24 mouse cellular contexts compared by ENCODE assay signal in the genomic region with DNA sequence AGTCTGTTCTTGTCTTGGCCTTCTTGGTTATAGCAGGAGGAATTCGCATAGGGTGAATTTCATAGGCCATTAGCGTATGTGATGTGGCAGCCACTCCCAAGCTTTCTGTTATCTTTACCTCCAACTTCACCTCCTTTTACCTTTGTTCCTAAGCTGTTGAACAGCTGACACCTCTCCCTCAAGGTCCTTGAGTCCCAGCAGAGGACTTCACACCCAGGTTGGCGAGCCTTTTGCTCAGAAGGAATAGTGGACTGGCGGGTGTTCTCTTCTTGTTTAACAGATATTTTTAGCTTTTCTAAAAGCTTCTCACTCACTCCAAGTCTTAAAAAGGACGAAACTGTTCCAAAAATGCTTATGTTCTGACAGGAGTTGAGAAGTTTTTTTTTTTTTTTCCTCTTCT.
"Had no signal": no experiment of that assay in that cellular context is flagged by ENCODE, and none has a peak within 500 bp of the region (broad histone marks: within the 10 kb centered on the region; RNA-seq: fewer than 3 reads in every experiment).

No protein-coding gene starts in this region.

- H3K36me3 ChIP-seq: heart, embryonic 10.5 days; heart, embryonic 12.5 days; hindbrain, embryonic 13.5 days; hindbrain, embryonic 15.5 days; kidney, embryonic 15.5 days; limb, embryonic 13.5 days; limb, embryonic 15.5 days; liver, embryonic 12.5 days had no signal

- DNase-seq: forebrain, postnatal 0 days; gastrocnemius, postnatal 14 days; gastrocnemius, postnatal 36 days; heart, adult 18-20 months; heart, postnatal 10 days; heart, postnatal 36 days; kidney, adult 11 months; kidney, adult 2 months; kidney, adult 9 months; kidney, postnatal 14 days; kidney, postnatal 36 days; layer of hippocampus, adult 9-11 months; layer of hippocampus, postnatal 36 days; left cerebral cortex, postnatal 4 days had no signal

- H3K4me1 ChIP-seq: heart, embryonic 10.5 days; heart, embryonic 12.5 days; hindbrain, embryonic 13.5 days; hindbrain, embryonic 15.5 days; kidney, embryonic 15.5 days; limb, embryonic 13.5 days; limb, embryonic 15.5 days; liver, embryonic 12.5 days had no signal

- H3K9me3 ChIP-seq: heart, embryonic 10.5 days; heart, embryonic 12.5 days; hindbrain, embryonic 13.5 days; hindbrain, embryonic 15.5 days; kidney, embryonic 15.5 days; limb, embryonic 13.5 days; limb, embryonic 15.5 days; liver, embryonic 12.5 days had no signal

- H3K27ac ChIP-seq: heart, embryonic 10.5 days; hindbrain, embryonic 13.5 days; hindbrain, embryonic 15.5 days; hindbrain, postnatal 0 days; kidney, embryonic 15.5 days; kidney, postnatal 0 days; limb, embryonic 13.5 days; limb, embryonic 15.5 days; liver, embryonic 12.5 days had no signal

- H3K27me3 ChIP-seq: heart, embryonic 12.5 days; hindbrain, embryonic 13.5 days; hindbrain, embryonic 15.5 days; kidney, embryonic 15.5 days; limb, embryonic 13.5 days; limb, embryonic 15.5 days; liver, embryonic 12.5 days had no signal

- H3K9ac ChIP-seq: forebrain, postnatal 0 days; heart, embryonic 12.5 days; hindbrain, embryonic 13.5 days; hindbrain, embryonic 15.5 days; kidney, embryonic 15.5 days; limb, embryonic 13.5 days; limb, embryonic 15.5 days; liver, embryonic 12.5 days had no signal

- H3K4me3 ChIP-seq: heart, embryonic 10.5 days; heart, embryonic 12.5 days; hindbrain, embryonic 13.5 days; hindbrain, embryonic 15.5 days; kidney, embryonic 15.5 days; limb, embryonic 13.5 days; limb, embryonic 15.5 days; liver, embryonic 12.5 days had no signal

- ATAC-seq: forebrain, postnatal 0 days; hindbrain, postnatal 0 days; liver, embryonic 12.5 days had no signal

- H3K4me2 ChIP-seq: heart, embryonic 12.5 days; hindbrain, embryonic 13.5 days; hindbrain, embryonic 15.5 days; kidney, embryonic 15.5 days; limb, embryonic 13.5 days; limb, embryonic 15.5 days; liver, embryonic 12.5 days had no signal
